ENCODE assay signal across 21 mouse cellular contexts in the genomic region with DNA sequence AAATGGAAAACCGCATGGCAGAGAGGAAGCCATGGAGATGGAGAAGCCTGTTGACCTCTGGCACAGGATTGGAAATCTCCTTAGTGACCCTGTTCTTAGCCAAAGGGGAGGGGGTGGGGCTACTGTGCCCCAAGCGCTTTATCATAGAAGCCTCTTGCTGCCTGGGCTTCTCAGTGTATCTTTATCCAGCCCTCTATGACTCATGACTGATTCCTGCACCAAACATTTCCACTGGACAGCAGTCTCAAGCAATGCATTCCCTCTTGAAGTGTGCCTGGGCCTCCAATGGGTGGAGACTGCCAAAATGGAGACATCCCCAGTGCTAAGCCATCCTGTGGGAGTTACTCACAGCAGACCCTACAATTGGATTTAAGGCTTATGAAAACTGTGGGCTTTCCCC. TPM values are rescaled to one million over a fixed set of nuclear protein-coding genes. Genes with fewer than 3 reads are reported as not detected.
DNase-seq lines count a peak whose midpoint lies in the region; ATAC-seq and TF ChIP-seq lines count a peak whose summit lies in the region.
"Had no signal": no experiment of that assay in that cellular context is flagged by ENCODE, and none has a peak within 500 bp of the region (broad histone marks: within the 10 kb centered on the region; RNA-seq: fewer than 3 reads in every experiment).

No protein-coding gene starts in this region.

- H3K9me3 ChIP-seq in heart, embryonic 12.5 days (replicated peaks): no peaks in the 10 kb centered on the region
- H3K9me3 ChIP-seq in midbrain, embryonic 16.5 days (replicated peaks; ENCODE audit: control insufficient read depth, low read length, poor library complexity, severe bottlenecking): no peaks in the 10 kb centered on the region
- H3K9me3 ChIP-seq: embryonic facial prominence, embryonic 10.5 days; embryonic facial prominence, embryonic 12.5 days; forebrain, embryonic 10.5 days; forebrain, embryonic 12.5 days had no signal

- intact Hi-C loops in heart, postnatal 25 days (cut with DNase I): no loop called here

- no peak overlapping the region for H3K4me3 ChIP-seq in heart, embryonic 12.5 days
- H3K4me3 ChIP-seq in embryonic fibroblast, embryonic 13.5 days (ENCODE audit: insufficient read depth, low read length): no peak overlapping the region
- H3K4me3 ChIP-seq in midbrain, embryonic 16.5 days (ENCODE audit: low read depth, low read length): no peak overlapping the region
- H3K4me3 ChIP-seq: embryonic facial prominence, embryonic 10.5 days; embryonic facial prominence, embryonic 12.5 days; erythroblast, embryonic 14.5 days; forebrain, embryonic 10.5 days; forebrain, embryonic 12.5 days had no signal

- TF ChIP-seq CTCF in embryonic fibroblast, embryonic 13.5 days (IDR thresholded peaks at IDR 0.05; ENCODE audit: borderline replicate concordance, insufficient read depth, low read length): no peak

- WGBS in heart, embryonic 12.5 days: 53% methylated on average over 2 of the region's 2 CpGs
- 69% methylated on average over 2 of the region's 2 CpGs for WGBS in midbrain, embryonic 16.5 days

- peak; percentile 53; the same call in 1 of the 2 replicates for ATAC-seq in heart, embryonic 12.5 days (ENCODE audit: insufficient number of reproducible peaks, low FRiP score)
- ATAC-seq in midbrain, embryonic 16.5 days: no peak
- ATAC-seq: activated CD4-positive, CD25-positive, alpha-beta regulatory T cell, adult 4 months; forebrain, embryonic 14.5 days; forebrain, embryonic 16.5 days; Patski had no signal

- peaks cover 7% of the 10 kb centered on the region; the same call in 1 of the 2 replicates for H3K4me1 ChIP-seq in heart, embryonic 12.5 days (replicated peaks)
- H3K4me1 ChIP-seq in embryonic fibroblast, embryonic 13.5 days (ENCODE audit: control insufficient read depth, insufficient read depth, low read length): 0 out of 2 replicates have a peak, but pooled peaks cover 2% of the 10 kb centered on the region
- peaks cover 8% of the 10 kb centered on the region for H3K4me1 ChIP-seq in midbrain, embryonic 16.5 days (ENCODE audit: control insufficient read depth, insufficient read depth, low read length)
- H3K4me1 ChIP-seq: embryonic facial prominence, embryonic 12.5 days had no signal

- TF ChIP-seq POLR2A in embryonic fibroblast, embryonic 13.5 days (IDR thresholded peaks at IDR 0.05; ENCODE audit: low read depth, low read length): no peak

- no peak overlapping the region for H3K9ac ChIP-seq in heart, embryonic 12.5 days
- H3K9ac ChIP-seq in midbrain, embryonic 16.5 days (ENCODE audit: low read depth, low read length): no peak overlapping the region
- H3K9ac ChIP-seq: embryonic facial prominence, embryonic 12.5 days; forebrain, embryonic 12.5 days had no signal

- H3K27me3 ChIP-seq in heart, embryonic 12.5 days (replicated peaks): no peaks in the 10 kb centered on the region
- H3K27me3 ChIP-seq in midbrain, embryonic 16.5 days (ENCODE audit: control insufficient read depth, insufficient read depth, low read depth, low read length): no peaks in the 10 kb centered on the region
- H3K27me3 ChIP-seq: embryonic facial prominence, embryonic 12.5 days; forebrain, embryonic 12.5 days; Patski had no signal

- DNase-seq in heart, postnatal 25 days (ENCODE audit: low spot score): no peak
- no peak for DNase-seq in gastrocnemius, adult 8-10 months (ENCODE audit: low spot score in 2 of 2)
- DNase-seq: adrenal gland, adult 8-10 months; adrenal gland, postnatal 14 days; cerebellum, adult 11-12 months; cerebellum, adult 2 months; cerebellum, adult 9-10 months; cerebellum, postnatal 10 days; cerebellum, postnatal 25 days had no signal

- H3K36me3 ChIP-seq in heart, embryonic 12.5 days: no peaks in the 10 kb centered on the region
- no peaks in the 10 kb centered on the region for H3K36me3 ChIP-seq in midbrain, embryonic 16.5 days (ENCODE audit: control insufficient read depth, insufficient read depth, low read length)
- H3K36me3 ChIP-seq: embryonic facial prominence, embryonic 10.5 days; embryonic facial prominence, embryonic 12.5 days; forebrain, embryonic 10.5 days; forebrain, embryonic 12.5 days had no signal

- no peak overlapping the region for H3K4me2 ChIP-seq in heart, embryonic 12.5 days
- no peak overlapping the region for H3K4me2 ChIP-seq in midbrain, embryonic 16.5 days (ENCODE audit: low read length)
- H3K4me2 ChIP-seq: embryonic facial prominence, embryonic 12.5 days; forebrain, embryonic 12.5 days had no signal

- no peak overlapping the region for H3K27ac ChIP-seq in heart, embryonic 12.5 days (ENCODE audit: poor library complexity, severe bottlenecking)
- peak overlapping the region; percentile 19; the same call in 1 of the 2 replicates for H3K27ac ChIP-seq in embryonic fibroblast, embryonic 13.5 days (ENCODE audit: insufficient read depth, low read length)
- H3K27ac ChIP-seq in midbrain, embryonic 16.5 days (ENCODE audit: low read length): no peak overlapping the region
- H3K27ac ChIP-seq: embryonic facial prominence, embryonic 10.5 days; embryonic facial prominence, embryonic 12.5 days; forebrain, embryonic 10.5 days; forebrain, embryonic 12.5 days had no signal

RNA-seq across cellular contexts. Expression of a gene that starts 22.3 kb away (rescaled TPM):
- polyA plus RNA-seq in heart, embryonic 12.5 days (2016; fragmentation: Nextera tagmentation; extraction: Ambion mirVana): 20.7 and 23.5 TPM in 2 replicates
- 100 to 1,000 TPM; 110 to 116 TPM for total RNA-seq in heart, postnatal 25 days (2021)
- 168 and 174 TPM in 2 replicates for polyA plus RNA-seq in embryonic fibroblast, embryonic 13.5 days (2011; ENCODE audit: insufficient read length, low read depth, missing spikeins)
- polyA plus RNA-seq in midbrain, embryonic 16.5 days (2015; fragmentation: Nextera tagmentation; extraction: Ambion mirVana): 9.6 and 10.0 TPM in 2 replicates
- total RNA-seq in gastrocnemius, adult 8-10 months (2022): 100 to 1,000 TPM; 110 to 144 (median 118) TPM
